Mouse (Mus musculus): ENCODE data around the gene Hadh. TPM values are rescaled to one million over a fixed set of nuclear protein-coding genes. Genes with fewer than 3 reads are reported as not detected.

Hadh gene
- total and polyA plus RNA-seq, 3 experiments: 42.3 to 73.4 (median 46.9) TPM

GRCm38 (mm10) chr3:131294503-131294902 lies 22.6 kb upstream of the Hadh start:
- H3K9me3 ChIP-seq (replicated peaks; ENCODE audit: low read length): no peaks in the 10 kb centered on the region
- 0 out of 2 replicates have a peak overlapping the region, but pooled peaks have one; percentile 55 for H3K4me2 ChIP-seq (ENCODE audit: insufficient read depth, low read depth, poor library complexity, severe bottlenecking)
- in situ Hi-C loops (cut with MboI; ENCODE audit: low pct_ligation_motif_present, low pct_unique_long_range_greater_than_20kb, low sequenced_read_pairs): no loop called here
- TF ChIP-seq GABPA (IDR thresholded peaks at IDR 0.05; ENCODE audit: insufficient replicate concordance, low read depth, low read length): no peak
- no peak for TF ChIP-seq NELFE (IDR thresholded peaks at IDR 0.05; ENCODE audit: low read depth, low read length)
- TF ChIP-seq KAT2A (IDR thresholded peaks at IDR 0.05; ENCODE audit: insufficient replicate concordance, low read length): no peak
- peak; percentile 54 for TF ChIP-seq SMC3 (IDR thresholded peaks at IDR 0.05; ENCODE audit: low read depth, low read length)
- TF ChIP-seq CTCF (conservative IDR thresholded peaks at IDR 0.05 in 1 of 2, IDR thresholded peaks at IDR 0.05 in 1 of 2; ENCODE audit: low read depth in 2 of 2, low read length in 2 of 2): peak; percentile 36 to 78
- peak; percentile 44 for TF ChIP-seq RAD21 (IDR thresholded peaks at IDR 0.05; ENCODE audit: low read depth, low read length)
- H3K27ac ChIP-seq (ENCODE audit: insufficient read depth, low read depth): peak overlapping the region; percentile 43; the same call in 1 of the 2 replicates
- H3K4me1 ChIP-seq (ENCODE audit: control insufficient read depth in 1 of 2, insufficient read depth in 2 of 2): peaks cover 24 to 47% of the 10 kb centered on the region in 2 experiments
- no peaks in the 10 kb centered on the region for H3K36me3 ChIP-seq (replicated peaks in 1 of 2; ENCODE audit: control insufficient read depth in 1 of 2, insufficient read depth in 1 of 2, low read length in 1 of 2)
- 0 out of 2 replicates have a peak overlapping the region, but pooled peaks have one; percentile 34 for H3K9ac ChIP-seq (ENCODE audit: insufficient read depth, low read depth)
- DNase-seq (ENCODE audit: extremely low read depth): peak; percentile 91
- H3K27me3 ChIP-seq (replicated peaks): no peaks in the 10 kb centered on the region
- no peak overlapping the region for H3K4me3 ChIP-seq (replicated peaks in 1 of 3; ENCODE audit: low read depth in 2 of 3, low read length in 2 of 3, poor library complexity in 1 of 3)
- H3K79me2 ChIP-seq (replicated peaks; ENCODE audit: control insufficient read depth, extremely low read depth, insufficient read depth, poor library complexity, severe bottlenecking): no peaks in the 10 kb centered on the region
- dilution Hi-C loops (cut with MboI; ENCODE audit: extremely low pct_ligation_motif_present, extremely low pct_unique_long_range_greater_than_20kb, low sequenced_read_pairs): no loop called here

- H3K9ac ChIP-seq (ENCODE audit: insufficient read depth, low read depth): no peak overlapping the region
- peaks cover 24 to 44% of the 10 kb centered on the region in 2 experiments for H3K4me1 ChIP-seq (ENCODE audit: control insufficient read depth in 1 of 2, insufficient read depth in 2 of 2)
- no peak overlapping the region for H3K27ac ChIP-seq (ENCODE audit: insufficient read depth, low read depth)
- dilution Hi-C loops (cut with MboI; ENCODE audit: extremely low pct_ligation_motif_present, extremely low pct_unique_long_range_greater_than_20kb, low sequenced_read_pairs) (no loop called here), in situ Hi-C loops (cut with MboI; ENCODE audit: low pct_ligation_motif_present, low pct_unique_long_range_greater_than_20kb, low sequenced_read_pairs) (no loop called here)
- no peak for DNase-seq (ENCODE audit: extremely low read depth)
- no peak overlapping the region for H3K4me3 ChIP-seq (replicated peaks in 1 of 3; ENCODE audit: low read depth in 2 of 3, low read length in 2 of 3, poor library complexity in 1 of 3)
- H3K4me2 ChIP-seq (ENCODE audit: insufficient read depth, low read depth, poor library complexity, severe bottlenecking): no peak overlapping the region
- no peaks in the 10 kb centered on the region for H3K9me3 ChIP-seq (replicated peaks; ENCODE audit: low read length)
- H3K79me2 ChIP-seq (replicated peaks; ENCODE audit: control insufficient read depth, extremely low read depth, insufficient read depth, poor library complexity, severe bottlenecking): no peaks in the 10 kb centered on the region
- no peak for TF ChIP-seq SMC3 (IDR thresholded peaks at IDR 0.05; ENCODE audit: low read depth, low read length)
- TF ChIP-seq GABPA (IDR thresholded peaks at IDR 0.05; ENCODE audit: insufficient replicate concordance, low read depth, low read length): no peak
- no peak for TF ChIP-seq ZKSCAN1 (IDR thresholded peaks at IDR 0.05; ENCODE audit: borderline replicate concordance, low read depth, low read length)
- no peak for TF ChIP-seq MYC (IDR thresholded peaks at IDR 0.05; ENCODE audit: low read depth, low read length)
- no peak for TF ChIP-seq MAX (IDR thresholded peaks at IDR 0.05; ENCODE audit: low read length)
- TF ChIP-seq EP300 (IDR thresholded peaks at IDR 0.05; ENCODE audit: low read length): no peak
- no peak for TF ChIP-seq KAT2A (IDR thresholded peaks at IDR 0.05; ENCODE audit: insufficient replicate concordance, low read length)
- TF ChIP-seq NELFE (IDR thresholded peaks at IDR 0.05; ENCODE audit: low read depth, low read length): no peak
- no peak for TF ChIP-seq NRF1 (IDR thresholded peaks at IDR 0.05; ENCODE audit: low read depth, low read length)
- no peak for TF ChIP-seq POLR2AphosphoS2 (IDR thresholded peaks at IDR 0.05; ENCODE audit: low read depth, low read length)
- TF ChIP-seq CHD1 (IDR thresholded peaks at IDR 0.05; ENCODE audit: low read depth, low read length): no peak
- TF ChIP-seq MEF2A (IDR thresholded peaks at IDR 0.05; ENCODE audit: borderline replicate concordance, low read depth, low read length): no peak
- H3K36me3 ChIP-seq (replicated peaks in 1 of 2; ENCODE audit: control insufficient read depth in 1 of 2, insufficient read depth in 1 of 2, low read length in 1 of 2): no peaks in the 10 kb centered on the region
- no peaks in the 10 kb centered on the region for H3K27me3 ChIP-seq (replicated peaks)
These were observed 21.1 kb upstream of the Hadh start for GRCm38 (mm10) chr3:131292959-131293358.

Measured in CH12.LX (cell line).